Mouse (Mus musculus): Measurements from ENCODE around the gene Nsun6. TPM values are rescaled to one million over a fixed set of nuclear protein-coding genes. Genes with fewer than 3 reads are reported as not detected.
A peak's percentile ranks its signal among the peaks of the same experiment; 100 is the strongest.

Gene Nsun6
- 9.5 and 12.8 TPM in 2 replicates for polyA plus RNA-seq (2015; fragmentation: Nextera tagmentation; extraction: Ambion mirVana)

- peak; percentile 98 for ATAC-seq
- Histone ChIP-seq H3K36me3 (no peaks in the 10 kb centered on the region), H3K4me1 (replicated peaks) (peaks cover 8% of the 10 kb centered on the region; the same call in 1 of the 2 replicates), H3K4me2 (replicated peaks) (peak within 1 kb of the TSS; percentile 65), H3K27me3 (replicated peaks) (no peaks in the 10 kb centered on the region), H3K9me3 (no peaks in the 10 kb centered on the region), H3K4me3 (replicated peaks) (peak within 1 kb of the TSS; percentile 80), H3K9ac (peak within 1 kb of the TSS; percentile 79), H3K27ac (peak within 1 kb of the TSS; percentile 90)
- under 1% methylated on average over 75 of the region's 75 CpGs for WGBS
Observed at GRCm38 (mm10) chr2:15054945-15055637, at the start of gene Nsun6. Gene Nsun6, minus strand, starts transcription at chr2:15055069.

GRCm38 (mm10) chr2:15104386-15104785, 49.5 kb upstream of the Nsun6 start:
- Histone ChIP-seq H3K27me3 (replicated peaks) (no peaks in the 10 kb centered on the region), H3K4me1 (replicated peaks) (no peaks in the 10 kb centered on the region), H3K4me2 (replicated peaks) (no peak overlapping the region), H3K36me3 (no peaks in the 10 kb centered on the region), H3K9me3 (no peaks in the 10 kb centered on the region), H3K4me3 (replicated peaks) (no peak overlapping the region), H3K9ac (no peak overlapping the region), H3K27ac (no peak overlapping the region)
- no peak for ATAC-seq
- 49% methylated on average over 1 of the region's 1 CpGs for whole genome bisulfite sequencing

- H3K36me3 ChIP-seq, result no peaks in the 10 kb centered on the region
- H3K4me2 ChIP-seq (replicated peaks), result no peak overlapping the region
- no peak overlapping the region for H3K27ac ChIP-seq
- no peak overlapping the region for H3K9ac ChIP-seq
- H3K9me3 ChIP-seq, result no peaks in the 10 kb centered on the region
- H3K4me1 ChIP-seq (replicated peaks), result no peaks in the 10 kb centered on the region
- 51% methylated on average over 3 of the region's 3 CpGs for WGBS
- H3K4me3 ChIP-seq (replicated peaks), result no peak overlapping the region
- H3K27me3 ChIP-seq (replicated peaks), result no peaks in the 10 kb centered on the region
- no peak for ATAC-seq
Observed at GRCm38 (mm10) chr2:15096514-15097090, 41.7 kb upstream of the Nsun6 start.

GRCm38 (mm10) chr2:15087308-15087707, 32.4 kb upstream of the Nsun6 start:
- Histone ChIP-seq H3K27me3 (replicated peaks) (no peaks in the 10 kb centered on the region), H3K36me3 (no peaks in the 10 kb centered on the region), H3K4me2 (replicated peaks) (no peak overlapping the region), H3K4me3 (replicated peaks) (no peak overlapping the region), H3K9me3 (no peaks in the 10 kb centered on the region), H3K27ac (no peak overlapping the region), H3K4me1 (replicated peaks) (no peaks in the 10 kb centered on the region), H3K9ac (no peak overlapping the region)
- no peak for ATAC-seq
- WGBS, result 71% methylated on average over 1 of the region's 1 CpGs

GRCm38 (mm10) chr2:15083702-15084101, 28.8 kb upstream of the Nsun6 start:
- Histone ChIP-seq H3K27ac (no peak overlapping the region), H3K36me3 (no peaks in the 10 kb centered on the region), H3K9me3 (no peaks in the 10 kb centered on the region), H3K4me2 (replicated peaks) (no peak overlapping the region), H3K4me3 (replicated peaks) (no peak overlapping the region), H3K27me3 (replicated peaks) (no peaks in the 10 kb centered on the region), H3K9ac (no peak overlapping the region), H3K4me1 (replicated peaks) (no peaks in the 10 kb centered on the region)
- 94% methylated on average over 2 of the region's 2 CpGs for WGBS
- no peak for ATAC-seq

GRCm38 (mm10) chr2:15067091-15067490, 12.2 kb upstream of the Nsun6 start:
- 60% methylated on average over 5 of the region's 5 CpGs for WGBS
- H3K4me3 ChIP-seq (replicated peaks), result no peak overlapping the region

GRCm38 (mm10) chr2:15065447-15065846, 10.6 kb upstream of the Nsun6 start:
- Histone ChIP-seq H3K27ac (no peak overlapping the region), H3K4me3 (replicated peaks) (no peak overlapping the region), H3K9me3 (no peaks in the 10 kb centered on the region), H3K4me1 (replicated peaks) (no peaks in the 10 kb centered on the region), H3K36me3 (0 out of 2 replicates have a peak, but pooled peaks cover 2% of the 10 kb centered on the region), H3K4me2 (replicated peaks) (no peak overlapping the region), H3K27me3 (replicated peaks) (no peaks in the 10 kb centered on the region), H3K9ac (no peak overlapping the region)
- 74% methylated on average over 2 of the region's 2 CpGs for WGBS
- no peak for ATAC-seq

More at GRCm38 (mm10) chr2:15067091-15067490, 12.2 kb upstream of the Nsun6 start:
- no peaks in the 10 kb centered on the region for H3K27me3 ChIP-seq (replicated peaks)
- no peak overlapping the region for H3K9ac ChIP-seq
- no peaks in the 10 kb centered on the region for H3K4me1 ChIP-seq (replicated peaks)
- no peaks in the 10 kb centered on the region for H3K9me3 ChIP-seq
- H3K4me2 ChIP-seq (replicated peaks), result no peak overlapping the region
- 0 out of 2 replicates have a peak, but pooled peaks cover 2% of the 10 kb centered on the region for H3K36me3 ChIP-seq
- H3K27ac ChIP-seq, result no peak overlapping the region
- ATAC-seq, result no peak

GRCm38 (mm10) chr2:15064380-15065269, 9.8 kb upstream of the Nsun6 start:
- Histone ChIP-seq H3K36me3 (0 out of 2 replicates have a peak, but pooled peaks cover 2% of the 10 kb centered on the region), H3K27me3 (replicated peaks) (no peaks in the 10 kb centered on the region), H3K4me2 (replicated peaks) (no peak overlapping the region), H3K4me3 (replicated peaks) (no peak overlapping the region), H3K9me3 (no peaks in the 10 kb centered on the region), H3K27ac (no peak overlapping the region), H3K4me1 (replicated peaks) (no peaks in the 10 kb centered on the region), H3K9ac (no peak overlapping the region)
- 61% methylated on average over 7 of the region's 7 CpGs for WGBS
- no peak for ATAC-seq

- Histone ChIP-seq H3K9me3 (no peaks in the 10 kb centered on the region), H3K4me2 (replicated peaks) (no peak overlapping the region), H3K27me3 (replicated peaks) (no peaks in the 10 kb centered on the region), H3K36me3 (0 out of 2 replicates have a peak, but pooled peaks cover 2% of the 10 kb centered on the region), H3K27ac (no peak overlapping the region), H3K9ac (no peak overlapping the region), H3K4me1 (replicated peaks) (no peaks in the 10 kb centered on the region), H3K4me3 (replicated peaks) (no peak overlapping the region)
- ATAC-seq, result no peak
- 27% methylated on average over 1 of the region's 1 CpGs for WGBS
Observed at GRCm38 (mm10) chr2:15063815-15064214, 8.9 kb upstream of the Nsun6 start.

GRCm38 (mm10) chr2:15060856-15061255, 6.0 kb upstream of the Nsun6 start:
- H3K4me2 ChIP-seq (replicated peaks), result no peak overlapping the region
- no peak for ATAC-seq
- no peak overlapping the region for H3K4me3 ChIP-seq (replicated peaks)
- 0 out of 2 replicates have a peak, but pooled peaks cover 5% of the 10 kb centered on the region for H3K4me1 ChIP-seq (replicated peaks)
- H3K27ac ChIP-seq, result no peak overlapping the region
- H3K9me3 ChIP-seq, result no peaks in the 10 kb centered on the region
- 70% methylated on average over 3 of the region's 3 CpGs for WGBS
- no peaks in the 10 kb centered on the region for H3K27me3 ChIP-seq (replicated peaks)
- no peaks in the 10 kb centered on the region for H3K36me3 ChIP-seq
- H3K9ac ChIP-seq, result no peak overlapping the region

- Histone ChIP-seq H3K4me3 (replicated peaks) (no peak overlapping the region), H3K4me2 (replicated peaks) (no peak overlapping the region), H3K9ac (no peak overlapping the region), H3K27ac (no peak overlapping the region), H3K27me3 (replicated peaks) (no peaks in the 10 kb centered on the region), H3K36me3 (no peaks in the 10 kb centered on the region), H3K4me1 (replicated peaks) (peaks cover 8% of the 10 kb centered on the region; the same call in 1 of the 2 replicates), H3K9me3 (no peaks in the 10 kb centered on the region)
- ATAC-seq, result no peak
- WGBS, result 88% methylated on average over 5 of the region's 5 CpGs
Observed at GRCm38 (mm10) chr2:15058227-15058626, 3.4 kb upstream of the Nsun6 start.

GRCm38 (mm10) chr2:15055741-15056151, 877 bp upstream of the Nsun6 start:
- H3K9ac ChIP-seq, result peak overlapping the region; percentile 79
- peak overlapping the region; percentile 80 for H3K4me3 ChIP-seq (replicated peaks)
- H3K4me1 ChIP-seq (replicated peaks), result peaks cover 8% of the 10 kb centered on the region; the same call in 1 of the 2 replicates
- H3K4me2 ChIP-seq (replicated peaks), result peak overlapping the region; percentile 52
- no peaks in the 10 kb centered on the region for H3K9me3 ChIP-seq
- WGBS, result under 1% methylated on average over 15 of the region's 15 CpGs
- peak; percentile 11; the same call in 1 of the 2 replicates for ATAC-seq
- H3K36me3 ChIP-seq, result no peaks in the 10 kb centered on the region
- no peaks in the 10 kb centered on the region for H3K27me3 ChIP-seq (replicated peaks)
- peak overlapping the region; percentile 85 for H3K27ac ChIP-seq

All from intestine, embryonic 15.5 days (tissue).